Mouse (Mus musculus) kidney, adult 2 months (tissue): ENCODE results near the gene Copz1.

Experiments
- CTCF ChIP-seq: fragments of 200-500 bp; conservative IDR thresholded peaks from 2 replicates; pipeline ENCODE4 v1.5.1; 2011; ENCODE audit warnings: low read depth, mild to moderate bottlenecking, control low read depth, low read length, moderate library complexity, mixed read lengths; ENCODE audit not compliant: insufficient read depth, insufficient read length
- POLR2A ChIP-seq: fragments of 200-500 bp; IDR thresholded peaks from one replicate; pipeline ENCODE4 v1.6.1; 2011; ENCODE audit warnings: low read depth, low read length, control low read depth

GRCm38 (mm10) chr15:103251595-103251994 is 20.9 kb upstream of the Copz1 start:
- no peak for TF ChIP-seq CTCF
- TF ChIP-seq POLR2A, result no peak
